Mouse (Mus musculus): ENCODE measurements around the gene Ncoa5.

DNA sequence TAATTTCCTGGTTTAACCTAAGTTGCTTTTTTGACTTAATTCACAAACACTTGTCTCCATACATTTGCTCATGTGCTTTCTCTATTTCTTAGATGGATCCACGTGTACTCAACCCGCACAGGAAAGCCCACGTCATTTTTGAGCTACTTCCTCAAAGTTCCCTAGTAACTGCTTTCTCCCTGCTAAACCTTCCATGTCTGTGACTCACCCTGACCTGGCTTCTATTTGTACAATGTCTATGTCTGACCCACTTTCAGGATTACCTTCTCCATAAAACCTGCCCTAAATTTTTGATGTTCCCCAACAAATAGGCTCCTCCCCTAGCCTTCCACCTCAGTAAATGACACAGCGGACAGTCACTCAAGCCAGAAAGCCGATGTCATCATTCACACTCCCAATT lies 19.7 kb downstream of the Ncoa5 start:
- TF ChIP-seq CTCF (IDR thresholded peaks at IDR 0.05; ENCODE audit: insufficient read depth, low read depth, low read length), result no peak
- TF ChIP-seq POLR2A (IDR thresholded peaks at IDR 0.05; ENCODE audit: insufficient read depth, low read depth, low read length), result no peak

Measured in olfactory bulb, adult 2 months (tissue).